ENCODE assay signal across 8 mouse cellular contexts in genomic region chr17:4994504-4994812, GRCm38 (mm10). TPM values are rescaled to one million over a fixed set of nuclear protein-coding genes. Genes with fewer than 3 reads are reported as not detected.
DNase-seq lines count a peak whose midpoint lies in the region; ATAC-seq and TF ChIP-seq lines count a peak whose summit lies in the region.

No protein-coding gene starts in this region.

- no peaks in the 10 kb centered on the region for H3K9me3 ChIP-seq in embryonic facial prominence, embryonic 11.5 days (replicated peaks; ENCODE audit: control insufficient read depth, low read length)
- H3K9me3 ChIP-seq in hindbrain, embryonic 13.5 days, result no peaks in the 10 kb centered on the region
- no peaks in the 10 kb centered on the region for H3K9me3 ChIP-seq in midbrain, embryonic 15.5 days

- peak overlapping the region; percentile 100 for H3K27ac ChIP-seq in layer of hippocampus, adult 2 months
- peak overlapping the region; percentile 100 for H3K27ac ChIP-seq in embryonic facial prominence, embryonic 11.5 days (replicated peaks; ENCODE audit: low read depth, low read length)
- peak overlapping the region; percentile 100 for H3K27ac ChIP-seq in hindbrain, embryonic 13.5 days
- H3K27ac ChIP-seq in midbrain, embryonic 15.5 days, result peak overlapping the region; percentile 100

- H3K27me3 ChIP-seq in embryonic facial prominence, embryonic 11.5 days (ENCODE audit: control insufficient read depth, insufficient read depth, low read length), result no peaks in the 10 kb centered on the region
- no peaks in the 10 kb centered on the region for H3K27me3 ChIP-seq in hindbrain, embryonic 13.5 days
- H3K27me3 ChIP-seq in midbrain, embryonic 15.5 days (replicated peaks), result no peaks in the 10 kb centered on the region

- peak overlapping the region; percentile 80 for H3K4me3 ChIP-seq in layer of hippocampus, adult 2 months
- H3K4me3 ChIP-seq in embryonic facial prominence, embryonic 11.5 days (ENCODE audit: low read depth, low read length), result peak overlapping the region; percentile 98
- H3K4me3 ChIP-seq in hindbrain, embryonic 13.5 days, result peak overlapping the region; percentile 85
- peak overlapping the region; percentile 69 for H3K4me3 ChIP-seq in midbrain, embryonic 15.5 days

- no peak for DNase-seq in layer of hippocampus, adult 2 months (ENCODE audit: low spot score in 2 of 2)
- DNase-seq in layer of hippocampus, adult 8-10 months (ENCODE audit: low spot score in 2 of 2), result no peak
- no peak for DNase-seq in embryonic facial prominence, embryonic 11.5 days (ENCODE audit: low spot score)
- no peak for DNase-seq in natural killer cell, adult 2 months (ENCODE audit: low spot score in 2 of 2)

- H3K4me1 ChIP-seq in embryonic facial prominence, embryonic 11.5 days (ENCODE audit: control insufficient read depth, insufficient read depth, low read length), result no peaks in the 10 kb centered on the region
- H3K4me1 ChIP-seq in hindbrain, embryonic 13.5 days (replicated peaks), result peaks cover 33% of the 10 kb centered on the region
- peaks cover 27% of the 10 kb centered on the region for H3K4me1 ChIP-seq in midbrain, embryonic 15.5 days

- H3K9ac ChIP-seq in embryonic facial prominence, embryonic 11.5 days (replicated peaks; ENCODE audit: low read length), result peak overlapping the region; percentile 100
- peak overlapping the region; percentile 100 for H3K9ac ChIP-seq in hindbrain, embryonic 13.5 days
- H3K9ac ChIP-seq in midbrain, embryonic 15.5 days, result peak overlapping the region; percentile 99

- no peak for ATAC-seq in embryonic facial prominence, embryonic 11.5 days (replicated peaks; ENCODE audit: insufficient number of reproducible peaks, low FRiP score, low TSS enrichment, low read depth)
- peak; percentile 38 for ATAC-seq in hindbrain, embryonic 13.5 days (ENCODE audit: low FRiP score)
- peak; percentile 53 for ATAC-seq in midbrain, embryonic 15.5 days (replicated peaks)
- ATAC-seq in erythroid progenitor cell, adult 5-6 weeks (replicated peaks; ENCODE audit: low FRiP score, poor library complexity, severe bottlenecking), result no peak
- ATAC-seq in monocyte, adult 5-6 weeks (replicated peaks; ENCODE audit: insufficient number of reproducible peaks, low FRiP score, low TSS enrichment, poor library complexity, severe bottlenecking), result no peak

- TF ChIP-seq CTCF in layer of hippocampus, adult 2 months (conservative IDR thresholded peaks at IDR 0.05), result no peak

- WGBS in embryonic facial prominence, embryonic 11.5 days, result 1% methylated on average over 28 of the region's 55 CpGs
- 0% methylated on average over 22 of the region's 55 CpGs for WGBS in hindbrain, embryonic 13.5 days
- WGBS in midbrain, embryonic 15.5 days, result 2% methylated on average over 30 of the region's 55 CpGs

- peak overlapping the region; percentile 61 for H3K4me2 ChIP-seq in embryonic facial prominence, embryonic 11.5 days (ENCODE audit: low read depth, low read length)
- peak overlapping the region; percentile 69 for H3K4me2 ChIP-seq in hindbrain, embryonic 13.5 days
- H3K4me2 ChIP-seq in midbrain, embryonic 15.5 days, result peak overlapping the region; percentile 73

- H3K36me3 ChIP-seq in embryonic facial prominence, embryonic 11.5 days (replicated peaks; ENCODE audit: control insufficient read depth, insufficient read depth, low read depth, low read length), result no peaks in the 10 kb centered on the region
- H3K36me3 ChIP-seq in hindbrain, embryonic 13.5 days, result no peaks in the 10 kb centered on the region
- no peaks in the 10 kb centered on the region for H3K36me3 ChIP-seq in midbrain, embryonic 15.5 days (replicated peaks)

RNA-seq across cellular contexts. Expression of gene Arid1b, which starts 0.3 kb away (rescaled TPM):
- 100 to 1,000 TPM; 114 to 119 TPM for total RNA-seq in layer of hippocampus, adult 2 months (2021)
- total RNA-seq in layer of hippocampus, adult 8-10 months (2022), result 100 to 1,000 TPM in 3 of 4 experiments, 10 to 100 TPM in 1; 88.8 to 107 (median 100) TPM
- 12.5 and 12.9 TPM in 2 replicates for polyA plus RNA-seq in embryonic facial prominence, embryonic 11.5 days (2014; fragmentation: Nextera tagmentation; extraction: Ambion mirVana)
- 14.8 and 16.1 TPM in 2 replicates for polyA plus RNA-seq in hindbrain, embryonic 13.5 days (2015; fragmentation: Nextera tagmentation; extraction: Ambion mirVana)
- polyA plus RNA-seq in midbrain, embryonic 15.5 days (2015; fragmentation: Nextera tagmentation; extraction: Ambion mirVana), result 14.4 and 16.5 TPM in 2 replicates
- 10.1 and 17.2 TPM in 2 replicates for total RNA-seq in erythroid progenitor cell, adult 5-6 weeks (2015; ENCODE audit: low replicate concordance)
- 7.2 and 13.3 TPM in 2 replicates for total RNA-seq in erythroid progenitor cell, adult 5-6 weeks (2017; ENCODE audit: low replicate concordance)
- total RNA-seq in monocyte, adult 5-6 weeks (2017), result 15.9 to 37.8 TPM (median 20.9 TPM) in 3 replicates

Comparison
In these comparisons a context has a peak if more than half of its experiments do, and no peak if none do; other contexts are left out.
1. ATAC-seq: peak in hindbrain, embryonic 13.5 days (single experiment) and midbrain, embryonic 15.5 days (single experiment); none in embryonic facial prominence, embryonic 11.5 days (single experiment), erythroid progenitor cell, adult 5-6 weeks (single experiment) and monocyte, adult 5-6 weeks (single experiment).
2. Peak in every context shown above with its lines, with median percentiles within 50 percentile points of each other: H3K27ac ChIP-seq, H3K4me3 ChIP-seq, H3K4me2 ChIP-seq and H3K9ac ChIP-seq.